Mouse (Mus musculus) heart, embryonic 16.5 days (tissue): ENCODE measurements around the gene Ncdn. TPM values are rescaled to one million over a fixed set of nuclear protein-coding genes. Genes with fewer than 3 reads are reported as not detected.

Experiments
- ATAC-seq: fragments of 200-750 bp; cut with Nextera tagmentation; replicated peaks from 2 replicates; pipeline ENCODE4 v1.8.0; 2017; ENCODE audit warnings: moderate number of reproducible peaks; ENCODE audit not compliant: insufficient read depth, low FRiP score; ENCODE audit errors: extremely low read depth
- H3K27ac ChIP-seq: fragments of 300-500 bp; sonication (generic); 2 replicates; pipeline ENCODE4 v1.5.1; 2014; ENCODE audit warnings: mild to moderate bottlenecking, low read length, control low read depth, moderate library complexity
- H3K27me3 ChIP-seq: fragments of 300-500 bp; sonication (generic); 2 replicates; pipeline ENCODE4 v1.6.1; 2014; ENCODE audit warnings: low read length, mixed read lengths; ENCODE audit not compliant: control insufficient read depth, insufficient read depth
- H3K36me3 ChIP-seq: fragments of 300-500 bp; sonication (generic); 2 replicates; pipeline ENCODE4 v1.6.1; 2014; ENCODE audit not compliant: control insufficient read depth, insufficient read depth
- H3K4me1 ChIP-seq: fragments of 300-500 bp; sonication (generic); 2 replicates; pipeline ENCODE4 v1.6.1; 2014; ENCODE audit warnings: low read length, mixed read lengths; ENCODE audit not compliant: control insufficient read depth, insufficient read depth
- H3K4me2 ChIP-seq: fragments of 300-500 bp; sonication (generic); 2 replicates; pipeline ENCODE4 v1.6.1; 2014; ENCODE audit warnings: low read depth, mild to moderate bottlenecking, control low read depth, low read length
- H3K4me3 ChIP-seq: fragments of 300-500 bp; sonication (generic); 2 replicates; pipeline ENCODE4 v1.5.1; 2014; ENCODE audit warnings: mild to moderate bottlenecking, control low read depth, low read length
- H3K9ac ChIP-seq: fragments of 300-500 bp; sonication (generic); 2 replicates; pipeline ENCODE4 v1.6.1; 2014; ENCODE audit warnings: low read length, control low read depth
- H3K9me3 ChIP-seq: fragments of 300-500 bp; sonication (generic); replicated peaks from 2 replicates; pipeline ENCODE4 v1.6.1; 2016; ENCODE audit warnings: low read length; ENCODE audit not compliant: control insufficient read depth
- WGBS: fragments of 180-500 bp; shearing (Covaris S2); extraction: QIAGEN DNeasy Blood & Tissue Kit; methylation state at CpG from one replicate; pipeline ENCODE4 v1.1.7; 2014; 5-methylcytosine and 5-hydroxymethylcytosine counted together
- polyA plus RNA-seq: library from polyadenylated mRNA; unstranded; fragments of >200 nt; fragmentation: Nextera tagmentation; extraction: Ambion mirVana; gene quantifications from 2 replicates; pipeline ENCODE4 v1.2.1, GENCODE M21; 2015

Gene Ncdn
- polyA plus RNA-seq, 1 experiment from 2014 or later = 22.4 TPM

- Histone ChIP-seq H3K9ac (no peak overlapping the region; the same call in 1 of the 2 replicates), H3K4me3 (no peak overlapping the region), H3K36me3 (peaks cover 5% of the 10 kb centered on the region; the same call in 1 of the 2 replicates), H3K9me3 (no peaks in the 10 kb centered on the region), H3K27ac (no peak overlapping the region), H3K4me2 (peak overlapping the region; percentile 74), H3K27me3 (no peaks in the 10 kb centered on the region), H3K4me1 (peaks cover 27% of the 10 kb centered on the region)
- no peak for ATAC-seq
- 46% methylated on average over 12 of the region's 12 CpGs for WGBS
Measured at GRCm38 (mm10) chr4:126754736-126755374, 1.6 kb upstream of the Ncdn start.

DNA sequence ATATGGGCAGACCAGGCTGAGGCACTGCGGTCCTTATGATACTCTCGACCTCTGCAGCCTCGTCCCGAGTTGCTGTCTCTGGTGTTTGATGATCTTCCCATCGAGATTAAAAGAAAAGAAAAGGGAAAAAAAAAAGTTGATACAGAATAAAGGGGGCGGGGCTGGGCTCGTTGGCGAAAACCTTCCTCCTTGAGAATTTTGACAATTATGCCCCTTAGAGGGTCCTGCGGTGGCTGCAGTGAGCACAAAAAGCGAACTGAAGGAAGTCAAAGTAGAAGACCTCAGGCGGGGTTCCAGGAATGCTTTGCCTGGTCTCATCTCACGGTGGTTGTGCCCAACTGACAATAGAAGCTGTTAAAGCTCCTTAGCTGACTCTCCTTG is 983 bp upstream of the Ncdn start:
- Histone ChIP-seq H3K4me2 (peak overlapping the region; percentile 74), H3K27ac (peak overlapping the region; percentile 97), H3K36me3 (peaks cover 5% of the 10 kb centered on the region; the same call in 1 of the 2 replicates), H3K9ac (peak overlapping the region; percentile 93), H3K9me3 (no peaks in the 10 kb centered on the region), H3K4me1 (peaks cover 30% of the 10 kb centered on the region), H3K27me3 (no peaks in the 10 kb centered on the region), H3K4me3 (peak overlapping the region; percentile 82)
- ATAC-seq = no peak
- WGBS = 2% methylated on average over 12 of the region's 12 CpGs

DNA sequence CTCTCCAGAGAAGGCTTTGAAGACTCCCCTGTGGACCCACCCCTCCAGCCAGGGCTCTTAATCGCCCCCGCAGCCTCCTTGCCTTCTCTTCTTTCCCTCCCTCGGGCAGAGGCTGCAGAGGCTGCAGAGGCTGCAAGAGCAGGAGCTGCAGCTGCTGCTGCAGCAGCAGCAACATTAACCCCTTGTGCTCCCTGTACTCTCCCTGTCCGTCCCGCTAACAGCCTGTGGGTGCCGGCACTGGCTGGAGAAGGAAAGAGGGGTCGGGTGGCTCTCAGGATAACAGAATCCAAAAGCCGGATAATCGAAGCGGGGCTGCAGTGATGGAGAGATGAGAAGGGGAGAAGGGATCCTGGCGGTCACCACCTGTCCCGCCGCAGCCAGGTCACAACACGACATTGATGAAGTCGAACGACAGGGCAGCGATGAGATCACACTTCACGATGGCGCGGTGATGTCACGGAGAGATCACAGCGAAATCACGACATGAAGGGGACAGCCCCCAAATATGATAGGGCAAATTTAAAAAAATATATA is 563 bp downstream of the Ncdn start:
- no peak for ATAC-seq
- Histone ChIP-seq H3K9ac (peak overlapping the region; percentile 93), H3K4me3 (peak overlapping the region; percentile 82), H3K4me1 (peaks cover 30% of the 10 kb centered on the region), H3K4me2 (peak overlapping the region; percentile 100), H3K27ac (peak overlapping the region; percentile 52), H3K9me3 (no peaks in the 10 kb centered on the region), H3K36me3 (peaks cover 6% of the 10 kb centered on the region), H3K27me3 (no peaks in the 10 kb centered on the region)
- WGBS = 1% methylated on average over 23 of the region's 23 CpGs

- Histone ChIP-seq H3K9me3 (no peaks in the 10 kb centered on the region), H3K27ac (peak overlapping the region; percentile 49), H3K4me1 (peaks cover 30% of the 10 kb centered on the region), H3K27me3 (no peaks in the 10 kb centered on the region), H3K9ac (peak overlapping the region; percentile 93), H3K36me3 (peaks cover 9% of the 10 kb centered on the region), H3K4me2 (peak overlapping the region; percentile 100), H3K4me3 (peak overlapping the region; percentile 82)
- WGBS = 5% methylated on average over 13 of the region's 13 CpGs
- no peak for ATAC-seq
Measured at GRCm38 (mm10) chr4:126752024-126752607, 1.1 kb downstream of the Ncdn start.

DNA sequence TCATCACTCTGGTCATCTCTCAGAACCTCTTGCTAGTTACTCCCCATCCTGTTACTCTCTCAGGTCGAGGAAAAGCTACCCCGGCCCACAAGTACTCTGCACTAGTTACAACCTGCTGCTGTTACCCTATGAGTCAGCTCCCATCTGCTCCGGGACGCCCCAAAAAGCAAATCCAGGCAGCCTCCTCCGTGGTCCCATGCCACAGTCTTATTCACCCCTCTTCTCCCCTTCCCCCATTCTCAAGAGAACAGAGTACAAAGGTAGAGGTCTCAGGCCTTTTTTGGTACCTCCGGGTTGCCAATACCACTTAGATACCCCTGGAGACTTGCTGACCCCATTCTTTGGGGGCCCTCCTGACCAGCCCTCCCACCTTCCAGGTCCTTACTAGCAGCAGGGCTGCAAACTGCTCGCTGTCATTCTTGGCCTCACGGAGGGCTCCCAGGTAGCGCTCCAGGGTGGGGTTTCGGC is 1.6 kb downstream of the Ncdn start:
- Histone ChIP-seq H3K4me2 (peak overlapping the region; percentile 100), H3K9ac (peak overlapping the region; percentile 93; the same call in 1 of the 2 replicates), H3K4me3 (peak overlapping the region; percentile 82; the same call in 1 of the 2 replicates), H3K27me3 (no peaks in the 10 kb centered on the region), H3K27ac (no peak overlapping the region), H3K4me1 (peaks cover 26% of the 10 kb centered on the region), H3K9me3 (no peaks in the 10 kb centered on the region), H3K36me3 (peaks cover 11% of the 10 kb centered on the region)
- no peak for ATAC-seq
- WGBS = 59% methylated on average over 10 of the region's 10 CpGs

DNA sequence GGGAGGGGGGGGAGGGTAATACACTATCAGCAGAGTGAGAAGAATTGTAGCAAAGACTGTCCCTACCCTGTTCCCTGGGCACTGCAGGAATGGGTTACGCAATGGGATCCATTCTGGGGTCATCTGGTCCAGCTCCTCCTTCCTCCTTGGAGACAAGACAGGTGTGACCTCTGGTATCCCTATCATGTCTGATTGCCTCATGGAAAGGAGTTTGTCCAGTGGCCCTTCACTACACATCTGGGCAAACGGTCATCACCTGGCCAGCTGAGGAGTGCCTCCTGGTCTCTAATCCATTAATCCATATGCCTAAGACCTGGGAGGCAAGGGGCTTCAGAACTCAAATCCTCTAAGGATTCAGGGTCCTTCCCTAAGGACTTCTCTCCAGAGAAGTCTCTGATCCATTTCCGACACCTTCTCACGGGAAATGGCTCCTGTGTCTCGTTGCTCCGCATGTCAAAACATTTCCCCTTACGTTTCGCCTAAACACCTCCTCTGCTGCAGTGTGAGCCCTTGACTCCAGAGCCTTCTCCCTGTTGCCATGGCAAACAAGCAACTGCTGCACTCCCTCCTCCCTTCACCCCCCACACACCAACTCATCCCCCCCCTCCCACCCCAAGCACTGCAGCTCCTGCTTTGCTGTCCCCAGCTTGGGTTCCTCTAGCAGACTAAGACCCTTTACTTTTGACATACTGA is 2.2 kb downstream of the Ncdn start:
- Histone ChIP-seq H3K9ac (no peak overlapping the region), H3K27ac (no peak overlapping the region), H3K9me3 (no peaks in the 10 kb centered on the region), H3K4me2 (no peak overlapping the region), H3K36me3 (peaks cover 16% of the 10 kb centered on the region), H3K4me3 (no peak overlapping the region), H3K27me3 (no peaks in the 10 kb centered on the region), H3K4me1 (peaks cover 26% of the 10 kb centered on the region)
- 74% methylated on average over 8 of the region's 8 CpGs for WGBS
- ATAC-seq = no peak

- Histone ChIP-seq H3K9ac (no peak overlapping the region), H3K27ac (no peak overlapping the region), H3K27me3 (no peaks in the 10 kb centered on the region), H3K36me3 (peaks cover 16% of the 10 kb centered on the region), H3K4me2 (no peak overlapping the region), H3K9me3 (no peaks in the 10 kb centered on the region), H3K4me3 (no peak overlapping the region), H3K4me1 (peaks cover 26% of the 10 kb centered on the region)
- WGBS = 81% methylated on average over 26 of the region's 26 CpGs
- no peak for ATAC-seq
Measured at GRCm38 (mm10) chr4:126750046-126750683, 3.1 kb downstream of the Ncdn start.

GRCm38 (mm10) chr4:126749553-126749952 is 3.7 kb downstream of the Ncdn start:
- peaks cover 22% of the 10 kb centered on the region for H3K36me3 ChIP-seq
- no peak overlapping the region for H3K9ac ChIP-seq
- no peak for ATAC-seq
- WGBS = 88% methylated on average over 11 of the region's 11 CpGs
- no peaks in the 10 kb centered on the region for H3K27me3 ChIP-seq
- no peak overlapping the region for H3K4me2 ChIP-seq
- no peak overlapping the region for H3K4me3 ChIP-seq
- H3K9me3 ChIP-seq = no peaks in the 10 kb centered on the region
- no peak overlapping the region for H3K27ac ChIP-seq
- H3K4me1 ChIP-seq = peaks cover 25% of the 10 kb centered on the region
